Comparison of ENCODE assay signal across 17 mouse cellular contexts in genomic region chr12:58056368-58056860, GRCm38 (mm10).
"Had no signal": no experiment of that assay in that cellular context is flagged by ENCODE, and none has a peak within 500 bp of the region (broad histone marks: within the 10 kb centered on the region; RNA-seq: fewer than 3 reads in every experiment).

No protein-coding gene starts in this region.

- H3K4me1 ChIP-seq: kidney, embryonic 15.5 days; liver, embryonic 13.5 days; midbrain, embryonic 15.5 days; neural tube, embryonic 13.5 days had no signal

- H3K9me3 ChIP-seq: kidney, embryonic 15.5 days; liver, embryonic 13.5 days; midbrain, embryonic 15.5 days; neural tube, embryonic 13.5 days had no signal

- H3K27ac ChIP-seq: kidney, embryonic 15.5 days; liver, embryonic 13.5 days; midbrain, embryonic 15.5 days; neural tube, embryonic 13.5 days; stomach, postnatal 0 days had no signal

- DNase-seq: kidney, adult 11 months; kidney, adult 8-10 months; kidney, postnatal 10 days; kidney, postnatal 36 days; liver, embryonic 13.5 days; lung, adult 2 months; lung, postnatal 14 days; lung, postnatal 4 days; retina, postnatal 1 day; right cerebral cortex, postnatal 4 days; thymus, postnatal 25 days had no signal

- H3K4me2 ChIP-seq: kidney, embryonic 15.5 days; liver, embryonic 13.5 days; midbrain, embryonic 11.5 days; midbrain, embryonic 15.5 days; neural tube, embryonic 13.5 days had no signal

- H3K27me3 ChIP-seq: kidney, embryonic 15.5 days; liver, embryonic 13.5 days; midbrain, embryonic 15.5 days; neural tube, embryonic 13.5 days had no signal

- H3K9ac ChIP-seq: kidney, embryonic 15.5 days; liver, embryonic 13.5 days; midbrain, embryonic 15.5 days; neural tube, embryonic 13.5 days had no signal

- H3K36me3 ChIP-seq: kidney, embryonic 15.5 days; liver, embryonic 13.5 days; midbrain, embryonic 15.5 days; neural tube, embryonic 13.5 days had no signal

- H3K4me3 ChIP-seq: kidney, embryonic 15.5 days; liver, embryonic 13.5 days; midbrain, embryonic 15.5 days; myocyte; neural tube, embryonic 13.5 days had no signal

- ATAC-seq: midbrain, embryonic 15.5 days had no signal
